Mouse (Mus musculus): ENCODE results near the gene Nup107. TPM values are rescaled to one million over a fixed set of nuclear protein-coding genes. Genes with fewer than 3 reads are reported as not detected.
"Not testable (repeated sequence)": the region's sequence is repeated elsewhere in the genome, so short reads cannot be mapped to it uniquely, and the experiment has no call there.

Nup107 gene
- total RNA-seq, 2 experiments from 2014 or later, result 4.3 to 5.5 TPM

GRCm38 (mm10) chr10:117740171-117740570 is 52.3 kb downstream of the Nup107 start:
- intact Hi-C loops (cut with DNase I), result no loop called here
- no peak for DNase-seq

- no peak for DNase-seq
- intact Hi-C loops (cut with DNase I), result no loop called here
Observed at GRCm38 (mm10) chr10:117739648-117739948, 52.9 kb downstream of the Nup107 start.

GRCm38 (mm10) chr10:117738928-117739647 is 53.4 kb downstream of the Nup107 start:
- intact Hi-C loops (cut with DNase I), result no loop called here

GRCm38 (mm10) chr10:117738140-117738921 is 54.2 kb downstream of the Nup107 start:
- DNase-seq, result no peak
- intact Hi-C loops (cut with DNase I), result no loop called here

More at GRCm38 (mm10) chr10:117738928-117739647, 53.4 kb downstream of the Nup107 start:
- DNase-seq, result no peak

GRCm38 (mm10) chr10:117737498-117737897 is 55.0 kb downstream of the Nup107 start:
- DNase-seq; intact Hi-C loops (cut with DNase I): not testable (repeated sequence)

- no peak for DNase-seq
- intact Hi-C loops (cut with DNase I), result no loop called here
Observed at GRCm38 (mm10) chr10:117737075-117737474, 55.4 kb downstream of the Nup107 start.

- intact Hi-C loops (cut with DNase I), result no loop called here
- DNase-seq, result no peak
Observed at GRCm38 (mm10) chr10:117736573-117736972, 55.9 kb downstream of the Nup107 start.

GRCm38 (mm10) chr10:117735396-117735795 is 57.1 kb downstream of the Nup107 start:
- DNase-seq; intact Hi-C loops (cut with DNase I): not testable (repeated sequence)

GRCm38 (mm10) chr10:117734104-117734852 is 58.2 kb downstream of the Nup107 start:
- DNase-seq; intact Hi-C loops (cut with DNase I): not testable (repeated sequence)

GRCm38 (mm10) chr10:117733626-117734025 is 58.9 kb downstream of the Nup107 start:
- DNase-seq; intact Hi-C loops (cut with DNase I): not testable (repeated sequence)

- DNase-seq, result no peak
- intact Hi-C loops (cut with DNase I), result no loop called here
Observed at GRCm38 (mm10) chr10:117732962-117733592, 59.4 kb downstream of the Nup107 start.

- no peak for DNase-seq
Observed at GRCm38 (mm10) chr10:117732184-117732583, 60.3 kb downstream of the Nup107 start.

GRCm38 (mm10) chr10:117731244-117732101 is 61.0 kb downstream of the Nup107 start:
- DNase-seq, result no peak
- intact Hi-C loops (cut with DNase I), result no loop called here

More at GRCm38 (mm10) chr10:117732184-117732583, 60.3 kb downstream of the Nup107 start:
- intact Hi-C loops (cut with DNase I), result no loop called here

- intact Hi-C loops (cut with DNase I), result no loop called here
- DNase-seq, result no peak
Observed at GRCm38 (mm10) chr10:117730637-117731203, 61.8 kb downstream of the Nup107 start.

- no peak for DNase-seq
- intact Hi-C loops (cut with DNase I), result no loop called here
Observed at GRCm38 (mm10) chr10:117730140-117730539, 62.4 kb downstream of the Nup107 start.

GRCm38 (mm10) chr10:117729139-117729814 is 63.2 kb downstream of the Nup107 start:
- intact Hi-C loops (cut with DNase I), result no loop called here

GRCm38 (mm10) chr10:117728574-117728973 is 63.9 kb downstream of the Nup107 start:
- intact Hi-C loops (cut with DNase I), result no loop called here
- no peak for DNase-seq

More at GRCm38 (mm10) chr10:117729139-117729814, 63.2 kb downstream of the Nup107 start:
- DNase-seq, result no peak

GRCm38 (mm10) chr10:117727518-117728110 is 64.9 kb downstream of the Nup107 start:
- DNase-seq, result no peak
- intact Hi-C loops (cut with DNase I), result no loop called here

All from gastrocnemius, postnatal 36 days (tissue).